In genomic region chr4:88793936-88794675, GRCm38 (mm10) we compare ENCODE assay signal across 14 mouse cellular contexts. TPM values are rescaled to one million over a fixed set of nuclear protein-coding genes. Genes with fewer than 3 reads are reported as not detected.
DNase-seq lines count a peak whose midpoint lies in the region; ATAC-seq and TF ChIP-seq lines count a peak whose summit lies in the region.
"Not testable (repeated sequence)": the region's sequence is repeated elsewhere in the genome, so short reads cannot be mapped to it uniquely, and the experiment has no call there.
"Had no signal": no experiment of that assay in that cellular context is flagged by ENCODE, and none has a peak within 500 bp of the region (broad histone marks: within the 10 kb centered on the region; RNA-seq: fewer than 3 reads in every experiment).

Gene Gm13275 (plus strand): TSS chr4:88794487.

- H3K9ac ChIP-seq in liver, embryonic 14.5 days (replicated peaks): not testable (repeated sequence)

- H3K36me3 ChIP-seq in liver, embryonic 14.5 days (replicated peaks; ENCODE audit: control insufficient read depth, insufficient read depth, low read depth); thymus, adult 2 months (ENCODE audit: control insufficient read depth, insufficient read depth, low read length): not testable (repeated sequence)

- not testable (repeated sequence) for H3K4me2 ChIP-seq in liver, embryonic 14.5 days (ENCODE audit: low read depth)

- ATAC-seq in liver, embryonic 14.5 days (ENCODE audit: insufficient read depth): not testable (repeated sequence)

- not testable (repeated sequence) for TF ChIP-seq EP300 in liver, embryonic 14.5 days (IDR thresholded peaks at IDR 0.05; ENCODE audit: low read depth)

- H3K4me1 ChIP-seq in cerebellum, adult 2 months (ENCODE audit: control insufficient read depth, insufficient read depth, low read length); liver, embryonic 14.5 days (replicated peaks; ENCODE audit: control insufficient read depth in 2 of 2, insufficient read depth in 2 of 2, low read length in 1 of 2); thymus, adult 2 months (replicated peaks; ENCODE audit: control insufficient read depth, insufficient read depth, low read length): not testable (repeated sequence)

- intact Hi-C loops in gastrocnemius, adult 2 months (cut with DNase I): not testable (repeated sequence)

- DNase-seq in cerebellum, adult 2 months: peak; percentile 61 to 81
- DNase-seq in gastrocnemius, adult 2 months: peak; percentile 51
- peak; percentile 79 for DNase-seq in heart, postnatal 4 days
- peak; percentile 62 to 66 for DNase-seq in layer of hippocampus, adult 8-10 months (ENCODE audit: low spot score in 2 of 2)
- DNase-seq in liver, embryonic 14.5 days (ENCODE audit: low read depth in 3 of 3, low spot score in 3 of 3): not testable (repeated sequence)
- peak; percentile 71 for DNase-seq in ovary, postnatal 36 days (ENCODE audit: low spot score)
- peak; percentile 87 for DNase-seq in thymus, adult 2 months

- H3K9me3 ChIP-seq in liver, embryonic 14.5 days (ENCODE audit: control insufficient read depth, low read length): not testable (repeated sequence)

- H3K27ac ChIP-seq in cerebellum, adult 2 months (ENCODE audit: insufficient read depth, low read length); liver, embryonic 14.5 days; thymus, adult 2 months (ENCODE audit: control insufficient read depth, insufficient read depth, low read length): not testable (repeated sequence)
- peak within 1 kb of the TSS; percentile 57 for H3K27ac ChIP-seq in gastrocnemius, adult 2 months

- under 1% methylated on average over 15 of the region's 52 CpGs for WGBS in cerebellum, adult 2 months
- 0% methylated on average over 9 of the region's 52 CpGs for WGBS in liver, embryonic 14.5 days (ENCODE audit: insufficient replicate concordance)
- under 1% methylated on average over 12 of the region's 52 CpGs for WGBS in thymus, adult 2 months

- TF ChIP-seq POLR2A in cerebellum, adult 2 months (IDR thresholded peaks at IDR 0.05; ENCODE audit: borderline replicate concordance, insufficient read depth, low read length); thymus, adult 2 months (IDR thresholded peaks at IDR 0.05; ENCODE audit: control insufficient read depth, extremely low read depth, insufficient read depth, low read length, poor library complexity): not testable (repeated sequence)

- not testable (repeated sequence) for H3K27me3 ChIP-seq in cerebellum, adult 2 months (ENCODE audit: control insufficient read depth, insufficient read depth, low read length); liver, embryonic 14.5 days (ENCODE audit: control insufficient read depth, insufficient read depth, low read length); thymus, adult 2 months (ENCODE audit: control insufficient read depth, insufficient read depth, low read length)

- H3K4me3 ChIP-seq in cerebellum, adult 2 months (replicated peaks; ENCODE audit: insufficient read depth, low read depth, low read length); liver, embryonic 14.5 days (ENCODE audit: insufficient read depth in 1 of 2, low read depth in 2 of 2, low read length in 2 of 2); thymus, adult 2 months (ENCODE audit: control insufficient read depth, insufficient read depth, low read length): not testable (repeated sequence)
- H3K4me3 ChIP-seq in gastrocnemius, adult 2 months: peak within 1 kb of the TSS; percentile 31

- TF ChIP-seq CTCF in cerebellum, adult 2 months (IDR thresholded peaks at IDR 0.05; ENCODE audit: borderline replicate concordance, insufficient read depth, low read depth, low read length): peak; percentile 9; the same call in 1 of the 2 replicates
- peak; percentile 36 for TF ChIP-seq CTCF in gastrocnemius, adult 2 months (IDR thresholded peaks at IDR 0.05)
- peak; percentile 43 for TF ChIP-seq CTCF in liver, embryonic 14.5 days (IDR thresholded peaks at IDR 0.05; ENCODE audit: low read depth)
- TF ChIP-seq CTCF in thymus, adult 2 months (IDR thresholded peaks at IDR 0.05; ENCODE audit: borderline replicate concordance, control insufficient read depth, extremely low read depth, insufficient read depth, low read length, poor library complexity): not testable (repeated sequence)

RNA-seq across cellular contexts. Expression of gene Gm13275, which starts in this region (rescaled TPM):
- polyA plus RNA-seq in cerebellum, adult 2 months (2012; rRNA removed): not detected in 2 replicates
- total RNA-seq in gastrocnemius, adult 2 months (2021): not detected
- not detected for total RNA-seq in heart, postnatal 4 days (2021)
- not detected for total RNA-seq in layer of hippocampus, adult 8-10 months (2022)
- polyA plus RNA-seq in liver, embryonic 14.5 days (2012; rRNA removed): not detected in 2 replicates
- not detected in 2 replicates for polyA plus RNA-seq in liver, embryonic 14.5 days (2014; fragmentation: Nextera tagmentation; extraction: Ambion mirVana)
- not detected in 2 replicates for polyA plus RNA-seq in thymus, adult 2 months (2012; rRNA removed)
- total RNA-seq: MEL had no signal
- polyA plus RNA-seq: embryonic facial prominence, embryonic 12.5 days; forebrain, embryonic 16.5 days; hindbrain, embryonic 14.5 days; limb, embryonic 14.5 days; neural tube, embryonic 14.5 days; stomach, embryonic 16.5 days had no signal

Comparison
In these comparisons a context has a peak if more than half of its experiments do, and no peak if none do; other contexts are left out.
1. Peak in DNase-seq in cerebellum, adult 2 months; RNA of the gene not detected or under 1 TPM.
2. Peak in DNase-seq, H3K4me3 ChIP-seq and H3K27ac ChIP-seq in gastrocnemius, adult 2 months; RNA of the gene not detected or under 1 TPM.
3. Peak in DNase-seq in heart, postnatal 4 days; RNA of the gene not detected or under 1 TPM.
4. Peak in DNase-seq in layer of hippocampus, adult 8-10 months; RNA of the gene not detected or under 1 TPM.
5. Peak in DNase-seq in thymus, adult 2 months; RNA of the gene not detected or under 1 TPM.